Mouse (Mus musculus): ENCODE measurements around the gene Scn11a.

Scn11a gene

GRCm38 (mm10) chr9:119795254-119795912 lies 29.9 kb downstream of the Scn11a start:
- DNase-seq (ENCODE audit: low spot score): no peak

GRCm38 (mm10) chr9:119794470-119794869 lies 30.8 kb downstream of the Scn11a start:
- no peak for DNase-seq (ENCODE audit: low spot score)

GRCm38 (mm10) chr9:119792505-119792904 lies 32.8 kb downstream of the Scn11a start:
- DNase-seq (ENCODE audit: low spot score): no peak

- DNase-seq (ENCODE audit: low spot score): no peak
These were observed 44.4 kb downstream of the Scn11a start for GRCm38 (mm10) chr9:119780901-119781300.

- no peak for DNase-seq (ENCODE audit: low spot score)
These were observed 48.6 kb downstream of the Scn11a start for GRCm38 (mm10) chr9:119776661-119777060.

- no peak for DNase-seq (ENCODE audit: low spot score)
These were observed 56.7 kb downstream of the Scn11a start for GRCm38 (mm10) chr9:119768585-119768984.

GRCm38 (mm10) chr9:119760226-119760625 lies 65.0 kb downstream of the Scn11a start:
- DNase-seq (ENCODE audit: low spot score): no peak

GRCm38 (mm10) chr9:119759457-119759856 lies 65.8 kb downstream of the Scn11a start:
- no peak for DNase-seq (ENCODE audit: low spot score)

- peak; percentile 41 for DNase-seq (ENCODE audit: low spot score)
These were observed 73.7 kb downstream of the Scn11a start for GRCm38 (mm10) chr9:119751507-119751906.

GRCm38 (mm10) chr9:119749112-119749511 lies 76.1 kb downstream of the Scn11a start:
- no peak for DNase-seq (ENCODE audit: low spot score)

GRCm38 (mm10) chr9:119743900-119744299 lies 81.4 kb downstream of the Scn11a start:
- no peak for DNase-seq (ENCODE audit: low spot score)

GRCm38 (mm10) chr9:119743312-119743711 lies 81.9 kb downstream of the Scn11a start:
- DNase-seq (ENCODE audit: low spot score): no peak

GRCm38 (mm10) chr9:119741101-119741786 lies 84.0 kb downstream of the Scn11a start:
- no peak for DNase-seq (ENCODE audit: low spot score)

GRCm38 (mm10) chr9:119728412-119729097 lies 96.7 kb downstream of the Scn11a start:
- no peak for DNase-seq (ENCODE audit: low spot score)

- no peak for DNase-seq (ENCODE audit: low spot score)
These were observed 98.3 kb downstream of the Scn11a start for GRCm38 (mm10) chr9:119726990-119727389.

GRCm38 (mm10) chr9:119725293-119725862 lies 99.9 kb downstream of the Scn11a start:
- DNase-seq (ENCODE audit: low spot score): no peak

- no peak for DNase-seq (ENCODE audit: low spot score)
These were observed 106.0 kb downstream of the Scn11a start, which contains the start of gene Scn10a for GRCm38 (mm10) chr9:119719222-119719621. Gene Scn10a, minus strand, starts transcription at chr9:119719322.

GRCm38 (mm10) chr9:119706700-119707099 lies 118.6 kb downstream of the Scn11a start:
- no peak for DNase-seq (ENCODE audit: low spot score)

Measured in MN1 (cell line).